Mouse (Mus musculus) forebrain, embryonic 13.5 days (tissue): ENCODE measurements around the gene Cerkl. TPM values are rescaled to one million over a fixed set of nuclear protein-coding genes. Genes with fewer than 3 reads are reported as not detected.

ENCODE experiments used
- ATAC-seq: fragments of 200-750 bp; cut with Nextera tagmentation; 2 replicates; pipeline ENCODE4 v1.8.0; 2017
- H3K27ac ChIP-seq: fragments of 300-500 bp; sonication (generic); 2 replicates; pipeline ENCODE4 v1.5.1; 2015; ENCODE audit warnings: inconsistent platforms, mild to moderate bottlenecking, moderate library complexity
- H3K27me3 ChIP-seq: fragments of 300-500 bp; sonication (generic); 2 replicates; pipeline ENCODE4 v1.6.1; 2015; ENCODE audit warnings: mild to moderate bottlenecking, inconsistent platforms
- H3K36me3 ChIP-seq: fragments of 300-500 bp; sonication (generic); 2 replicates; pipeline ENCODE4 v1.6.1; 2015; ENCODE audit warnings: mild to moderate bottlenecking, inconsistent platforms; ENCODE audit not compliant: poor library complexity, severe bottlenecking
- H3K4me1 ChIP-seq: fragments of 300-500 bp; sonication (generic); 2 replicates; pipeline ENCODE4 v1.6.1; 2015; ENCODE audit warnings: inconsistent platforms
- H3K4me2 ChIP-seq: fragments of 300-500 bp; sonication (generic); 2 replicates; pipeline ENCODE4 v1.6.1; 2015; ENCODE audit warnings: inconsistent platforms, mild to moderate bottlenecking, moderate library complexity
- H3K4me3 ChIP-seq: fragments of 300-500 bp; sonication (generic); 2 replicates; pipeline ENCODE4 v1.5.1; 2015; ENCODE audit warnings: mild to moderate bottlenecking, inconsistent platforms
- H3K9ac ChIP-seq: fragments of 300-500 bp; sonication (generic); 2 replicates; pipeline ENCODE4 v1.6.1; 2015; ENCODE audit warnings: mild to moderate bottlenecking, inconsistent platforms
- H3K9me3 ChIP-seq: fragments of 300-500 bp; sonication (generic); replicated peaks from 2 replicates; pipeline ENCODE4 v1.6.1; 2016; ENCODE audit warnings: inconsistent platforms
- WGBS: fragments of 180-500 bp; shearing (Covaris S2); methylation state at CpG from one replicate; pipeline ENCODE4 v1.1.7; 2015; 5-methylcytosine and 5-hydroxymethylcytosine counted together
- polyA plus RNA-seq: library from polyadenylated mRNA; unstranded; fragments of >200 nt; fragmentation: Nextera tagmentation; extraction: Ambion mirVana; gene quantifications from 2 replicates; pipeline ENCODE4 v1.2.1, GENCODE M21; 2015

Gene Cerkl
- polyA plus RNA-seq, 1 experiment from 2014 or later: 1.7 TPM

- Histone ChIP-seq H3K36me3 (no peaks in the 10 kb centered on the region), H3K9ac (no peak overlapping the region), H3K4me3 (no peak overlapping the region), H3K27me3 (no peaks in the 10 kb centered on the region), H3K4me1 (no peaks in the 10 kb centered on the region), H3K27ac (no peak overlapping the region), H3K9me3 (no peaks in the 10 kb centered on the region), H3K4me2 (no peak overlapping the region)
- WGBS: 76% methylated on average over 1 of the region's 1 CpGs
- ATAC-seq: no peak
Measured at GRCm38 (mm10) chr2:79339003-79339402, 117.6 kb downstream of the Cerkl start.

DNA sequence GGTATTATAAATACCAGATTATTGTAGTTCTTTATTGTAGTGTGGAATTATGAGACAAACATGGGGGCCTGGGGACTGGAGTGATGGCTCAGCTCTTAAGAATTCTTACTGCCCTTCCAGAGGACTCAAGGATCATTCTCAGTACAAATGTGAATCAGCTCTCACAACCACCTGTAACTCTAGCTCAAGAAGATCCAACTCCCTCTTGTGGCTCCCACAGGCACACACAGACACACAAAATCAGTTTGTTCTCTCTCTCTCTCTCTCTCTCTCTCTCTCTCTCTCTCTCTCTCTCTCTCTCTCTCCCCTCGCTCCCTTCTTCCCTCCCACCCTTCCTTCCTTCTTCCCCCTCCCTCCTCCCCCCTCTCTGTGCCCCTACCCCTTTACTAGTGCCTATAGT, 120.4 kb downstream of the Cerkl start:
- no peak overlapping the region for H3K4me3 ChIP-seq
- no peaks in the 10 kb centered on the region for H3K9me3 ChIP-seq
- no peaks in the 10 kb centered on the region for H3K4me1 ChIP-seq
- no peak overlapping the region for H3K27ac ChIP-seq
- no peaks in the 10 kb centered on the region for H3K27me3 ChIP-seq
- WGBS: 60% methylated on average over 1 of the region's 1 CpGs
- no peaks in the 10 kb centered on the region for H3K36me3 ChIP-seq
- no peak for ATAC-seq
- H3K4me2 ChIP-seq: no peak overlapping the region
- no peak overlapping the region for H3K9ac ChIP-seq

DNA sequence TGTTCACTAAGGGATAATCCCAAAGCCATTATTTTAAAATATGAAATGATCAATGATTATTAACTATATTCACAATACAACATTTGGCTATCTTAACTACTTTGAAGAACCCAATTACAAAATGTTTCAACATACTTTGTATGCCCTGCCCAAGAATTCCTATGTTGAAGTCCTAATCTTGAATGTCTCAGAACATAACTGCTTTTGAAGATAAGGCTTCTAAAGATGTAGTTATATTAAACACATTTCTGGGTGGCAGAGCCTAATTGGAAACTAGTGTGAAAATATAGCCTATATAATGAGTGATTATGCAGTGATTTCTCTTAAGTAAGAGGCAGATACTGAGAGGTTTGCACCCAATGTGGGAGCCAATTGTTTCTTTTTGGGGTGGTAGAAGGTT, 121.9 kb downstream of the Cerkl start:
- H3K4me2 ChIP-seq: no peak overlapping the region
- H3K4me1 ChIP-seq: no peaks in the 10 kb centered on the region
- no peak overlapping the region for H3K27ac ChIP-seq
- H3K4me3 ChIP-seq: no peak overlapping the region
- H3K27me3 ChIP-seq: no peaks in the 10 kb centered on the region
- H3K36me3 ChIP-seq: no peaks in the 10 kb centered on the region
- H3K9me3 ChIP-seq: no peaks in the 10 kb centered on the region
- H3K9ac ChIP-seq: no peak overlapping the region
- no peak for ATAC-seq

- ATAC-seq: no peak
- H3K4me1 ChIP-seq: no peaks in the 10 kb centered on the region
- 74% methylated on average over 2 of the region's 2 CpGs for WGBS
Measured at GRCm38 (mm10) chr2:79328079-79328478, 128.5 kb downstream of the Cerkl start.

GRCm38 (mm10) chr2:79316182-79316880, 140.3 kb downstream of the Cerkl start:
- no peaks in the 10 kb centered on the region for H3K36me3 ChIP-seq
- H3K4me3 ChIP-seq: no peak overlapping the region
- H3K9me3 ChIP-seq: no peaks in the 10 kb centered on the region
- no peak overlapping the region for H3K27ac ChIP-seq
- no peaks in the 10 kb centered on the region for H3K27me3 ChIP-seq
- no peak overlapping the region for H3K9ac ChIP-seq
- WGBS: 82% methylated on average over 9 of the region's 9 CpGs
- no peak overlapping the region for H3K4me2 ChIP-seq
- 0 out of 2 replicates have a peak, but pooled peaks have one; percentile 27 for ATAC-seq
- 0 out of 2 replicates have a peak, but pooled peaks cover 6% of the 10 kb centered on the region for H3K4me1 ChIP-seq

More at GRCm38 (mm10) chr2:79328079-79328478, 128.5 kb downstream of the Cerkl start:
- Histone ChIP-seq H3K27me3 (no peaks in the 10 kb centered on the region), H3K36me3 (no peaks in the 10 kb centered on the region), H3K4me2 (no peak overlapping the region), H3K4me3 (no peak overlapping the region), H3K27ac (no peak overlapping the region), H3K9ac (no peak overlapping the region), H3K9me3 (no peaks in the 10 kb centered on the region)

DNA sequence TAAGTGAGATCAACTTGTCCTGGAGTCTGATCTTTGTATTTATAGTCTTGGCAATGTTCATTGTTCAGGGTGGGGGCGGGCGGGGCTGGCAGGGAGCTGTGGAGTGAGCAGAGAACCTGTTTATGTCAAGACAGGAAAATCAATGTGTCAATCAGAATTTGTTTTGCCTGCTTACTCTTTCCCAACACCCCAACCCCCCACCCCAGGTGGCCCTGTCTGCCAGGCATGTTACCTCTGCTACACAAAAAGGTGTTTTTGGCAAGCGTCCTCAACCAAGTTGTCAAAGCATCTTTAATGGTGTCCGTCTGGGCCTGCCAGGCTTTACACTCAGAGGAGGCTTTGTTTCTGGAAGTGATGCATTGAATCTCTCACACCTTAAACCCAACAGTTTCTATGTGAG, 141.5 kb downstream of the Cerkl start:
- Histone ChIP-seq H3K4me1 (peaks cover 9% of the 10 kb centered on the region; the same call in 1 of the 2 replicates), H3K27ac (no peak overlapping the region), H3K27me3 (no peaks in the 10 kb centered on the region), H3K36me3 (no peaks in the 10 kb centered on the region), H3K4me3 (no peak overlapping the region), H3K9ac (no peak overlapping the region), H3K4me2 (no peak overlapping the region), H3K9me3 (no peaks in the 10 kb centered on the region)
- peak; percentile 75 for ATAC-seq
- WGBS: 65% methylated on average over 4 of the region's 4 CpGs

DNA sequence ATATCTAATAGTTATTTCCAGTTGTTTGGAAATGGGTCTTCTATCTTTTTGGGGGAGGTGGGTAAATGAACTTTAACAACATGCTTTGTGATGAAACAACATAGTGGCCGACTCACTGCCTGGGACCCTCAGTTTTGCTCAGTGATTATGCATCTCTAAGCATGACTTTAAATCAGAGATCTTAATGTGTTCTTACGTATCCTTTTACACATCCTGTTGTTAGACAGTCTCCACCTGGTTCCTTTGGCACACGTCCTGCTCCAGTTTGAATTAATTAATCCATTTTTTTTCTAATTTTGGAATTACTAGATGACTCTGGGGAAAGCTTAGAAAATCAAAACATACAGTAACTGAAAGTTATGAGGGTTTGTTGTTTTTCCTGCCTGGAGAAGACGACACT, 144.1 kb downstream of the Cerkl start:
- no peak overlapping the region for H3K9ac ChIP-seq
- WGBS: 74% methylated on average over 4 of the region's 4 CpGs
- ATAC-seq: no peak

GRCm38 (mm10) chr2:79309454-79310118, 147.0 kb downstream of the Cerkl start:
- no peak overlapping the region for H3K9ac ChIP-seq
- H3K27ac ChIP-seq: peak overlapping the region; percentile 54
- WGBS: 70% methylated on average over 13 of the region's 13 CpGs
- no peak overlapping the region for H3K4me3 ChIP-seq
- peak; percentile 45; the same call in 1 of the 2 replicates for ATAC-seq
- H3K4me2 ChIP-seq: no peak overlapping the region
- no peaks in the 10 kb centered on the region for H3K9me3 ChIP-seq
- peaks cover 13% of the 10 kb centered on the region for H3K4me1 ChIP-seq
- no peaks in the 10 kb centered on the region for H3K27me3 ChIP-seq
- no peaks in the 10 kb centered on the region for H3K36me3 ChIP-seq

More for the DNA sequence above, 144.1 kb downstream of the Cerkl start:
- Histone ChIP-seq H3K4me1 (peaks cover 19% of the 10 kb centered on the region), H3K4me3 (no peak overlapping the region), H3K4me2 (no peak overlapping the region), H3K36me3 (no peaks in the 10 kb centered on the region), H3K27me3 (no peaks in the 10 kb centered on the region), H3K27ac (no peak overlapping the region), H3K9me3 (no peaks in the 10 kb centered on the region)

GRCm38 (mm10) chr2:79307549-79307948, 149.0 kb downstream of the Cerkl start:
- H3K4me3 ChIP-seq: no peak overlapping the region
- no peaks in the 10 kb centered on the region for H3K9me3 ChIP-seq
- no peaks in the 10 kb centered on the region for H3K27me3 ChIP-seq
- H3K27ac ChIP-seq: no peak overlapping the region
- ATAC-seq: peak; percentile 36; the same call in 1 of the 2 replicates
- no peak overlapping the region for H3K4me2 ChIP-seq
- no peak overlapping the region for H3K9ac ChIP-seq
- no peaks in the 10 kb centered on the region for H3K36me3 ChIP-seq
- H3K4me1 ChIP-seq: peaks cover 13% of the 10 kb centered on the region
- WGBS: 71% methylated on average over 4 of the region's 4 CpGs

GRCm38 (mm10) chr2:79302398-79302797, 154.2 kb downstream of the Cerkl start:
- Histone ChIP-seq H3K36me3 (no peaks in the 10 kb centered on the region), H3K4me3 (no peak overlapping the region), H3K9ac (no peak overlapping the region), H3K27ac (no peak overlapping the region), H3K4me1 (no peaks in the 10 kb centered on the region), H3K27me3 (no peaks in the 10 kb centered on the region), H3K9me3 (no peaks in the 10 kb centered on the region), H3K4me2 (no peak overlapping the region)
- ATAC-seq: no peak

- no peak for ATAC-seq
- Histone ChIP-seq H3K4me3 (no peak overlapping the region), H3K4me2 (no peak overlapping the region), H3K27ac (no peak overlapping the region), H3K9ac (no peak overlapping the region), H3K4me1 (peaks cover 9% of the 10 kb centered on the region; the same call in 1 of the 2 replicates), H3K9me3 (no peaks in the 10 kb centered on the region), H3K36me3 (no peaks in the 10 kb centered on the region), H3K27me3 (no peaks in the 10 kb centered on the region)
- 62% methylated on average over 6 of the region's 6 CpGs for WGBS
Measured at GRCm38 (mm10) chr2:79292431-79292830, 164.2 kb downstream of the Cerkl start.

GRCm38 (mm10) chr2:79291922-79292321, 164.7 kb downstream of the Cerkl start:
- Histone ChIP-seq H3K27me3 (no peaks in the 10 kb centered on the region), H3K36me3 (no peaks in the 10 kb centered on the region), H3K4me2 (no peak overlapping the region), H3K27ac (no peak overlapping the region), H3K9me3 (no peaks in the 10 kb centered on the region), H3K4me1 (peaks cover 9% of the 10 kb centered on the region; the same call in 1 of the 2 replicates), H3K9ac (no peak overlapping the region), H3K4me3 (no peak overlapping the region)
- WGBS: 70% methylated on average over 8 of the region's 8 CpGs
- no peak for ATAC-seq
